Mouse (Mus musculus) ovary, postnatal 14 days (tissue): ENCODE measurements around the gene Rabgap1l.
A peak's percentile ranks its signal among the peaks of the same experiment; 100 is the strongest.
"Not testable (repeated sequence)": the region's sequence is repeated elsewhere in the genome, so short reads cannot be mapped to it uniquely, and the experiment has no call there.

Source experiments
- DNase-seq: peaks from one replicate; pipeline ENCODE4 v3.0.0; 2022; ENCODE audit warnings: low spot score

Gene Rabgap1l

GRCm38 (mm10) chr1:160309951-160310350 is 483.1 kb downstream of the Rabgap1l start:
- no peak for DNase-seq

GRCm38 (mm10) chr1:160308996-160309395 is 484.0 kb downstream of the Rabgap1l start:
- DNase-seq: peak; percentile 30

GRCm38 (mm10) chr1:160308498-160308897 is 484.5 kb downstream of the Rabgap1l start:
- DNase-seq: no peak

GRCm38 (mm10) chr1:160306866-160307616 is 486.0 kb downstream of the Rabgap1l start:
- no peak for DNase-seq

- no peak for DNase-seq
These were observed 486.7 kb downstream of the Rabgap1l start for GRCm38 (mm10) chr1:160306336-160306735.

GRCm38 (mm10) chr1:160305826-160306225 is 487.2 kb downstream of the Rabgap1l start:
- DNase-seq: no peak

- DNase-seq: no peak
These were observed 488.0 kb downstream of the Rabgap1l start for GRCm38 (mm10) chr1:160304969-160305498.

GRCm38 (mm10) chr1:160302268-160302667 is 490.7 kb downstream of the Rabgap1l start:
- DNase-seq: no peak

GRCm38 (mm10) chr1:160301156-160301555 is 491.9 kb downstream of the Rabgap1l start:
- DNase-seq: no peak

GRCm38 (mm10) chr1:160300704-160301103 is 492.3 kb downstream of the Rabgap1l start:
- DNase-seq: no peak

- DNase-seq: no peak
These were observed 493.0 kb downstream of the Rabgap1l start for GRCm38 (mm10) chr1:160299979-160300378.

GRCm38 (mm10) chr1:160298893-160299292 is 494.1 kb downstream of the Rabgap1l start:
- DNase-seq: no peak

GRCm38 (mm10) chr1:160297701-160298100 is 495.3 kb downstream of the Rabgap1l start:
- DNase-seq: no peak

- DNase-seq: no peak
These were observed 497.7 kb downstream of the Rabgap1l start for GRCm38 (mm10) chr1:160295323-160295722.

GRCm38 (mm10) chr1:160293488-160293887 is 499.5 kb downstream of the Rabgap1l start:
- DNase-seq: no peak

- DNase-seq: no peak
These were observed 501.0 kb downstream of the Rabgap1l start for GRCm38 (mm10) chr1:160292058-160292457.

GRCm38 (mm10) chr1:160290242-160290641 is 502.8 kb downstream of the Rabgap1l start:
- no peak for DNase-seq

GRCm38 (mm10) chr1:160287058-160287645 is 505.9 kb downstream of the Rabgap1l start:
- no peak for DNase-seq

- no peak for DNase-seq
These were observed 506.5 kb downstream of the Rabgap1l start for GRCm38 (mm10) chr1:160286400-160287057.

- DNase-seq: no peak
These were observed 508.8 kb downstream of the Rabgap1l start for GRCm38 (mm10) chr1:160284241-160284640.

GRCm38 (mm10) chr1:160282166-160282874 is 510.7 kb downstream of the Rabgap1l start:
- not testable (repeated sequence) for DNase-seq
